Mouse (Mus musculus) megakaryocyte, embryonic 14.5 days (primary cell): Measurements from ENCODE around the gene Setx. TPM values are rescaled to one million over a fixed set of nuclear protein-coding genes. Genes with fewer than 3 reads are reported as not detected.
"Not testable (repeated sequence)": the region's sequence is repeated elsewhere in the genome, so short reads cannot be mapped to it uniquely, and the experiment has no call there.

ENCODE experiments used
- H3K27me3 ChIP-seq: replicated peaks from 2 replicates; pipeline ENCODE3; 2012; ENCODE audit warnings: inconsistent platforms
- H3K36me3 ChIP-seq: replicated peaks from 2 replicates; pipeline ENCODE3; 2012; ENCODE audit warnings: low read length, inconsistent platforms, mixed read lengths
- H3K4me1 ChIP-seq: 2 replicates; pipeline ENCODE4 v1.6.1; 2012; ENCODE audit warnings: inconsistent platforms
- H3K4me3 ChIP-seq: replicated peaks from 2 replicates; pipeline ENCODE3; 2012; ENCODE audit warnings: moderate library complexity, mild to moderate bottlenecking, inconsistent platforms
- H3K9me3 ChIP-seq: 2 replicates; pipeline ENCODE4 v1.6.1; 2012; ENCODE audit warnings: inconsistent platforms
- FLI1 ChIP-seq: IDR thresholded peaks from 2 replicates; pipeline ENCODE4 v1.6.1; 2012; ENCODE audit warnings: low read length, inconsistent platforms, mixed read lengths
- GATA1 ChIP-seq: IDR thresholded peaks from 3 replicates; pipeline ENCODE4 v1.6.1; 2012; ENCODE audit warnings: mixed read lengths, low read length, inconsistent platforms, borderline replicate concordance
- polyA plus RNA-seq: library from polyadenylated mRNA; stranded (reverse); fragments of >175 nt; gene quantifications from 2 replicates; pipeline ENCODE4 v1.2.3, GENCODE M21; 2012; ENCODE audit warnings: low replicate concordance; ENCODE audit not compliant: insufficient read depth

Setx gene
- polyA plus RNA-seq: 1.4 and 1.6 TPM in 2 replicates

DNA sequence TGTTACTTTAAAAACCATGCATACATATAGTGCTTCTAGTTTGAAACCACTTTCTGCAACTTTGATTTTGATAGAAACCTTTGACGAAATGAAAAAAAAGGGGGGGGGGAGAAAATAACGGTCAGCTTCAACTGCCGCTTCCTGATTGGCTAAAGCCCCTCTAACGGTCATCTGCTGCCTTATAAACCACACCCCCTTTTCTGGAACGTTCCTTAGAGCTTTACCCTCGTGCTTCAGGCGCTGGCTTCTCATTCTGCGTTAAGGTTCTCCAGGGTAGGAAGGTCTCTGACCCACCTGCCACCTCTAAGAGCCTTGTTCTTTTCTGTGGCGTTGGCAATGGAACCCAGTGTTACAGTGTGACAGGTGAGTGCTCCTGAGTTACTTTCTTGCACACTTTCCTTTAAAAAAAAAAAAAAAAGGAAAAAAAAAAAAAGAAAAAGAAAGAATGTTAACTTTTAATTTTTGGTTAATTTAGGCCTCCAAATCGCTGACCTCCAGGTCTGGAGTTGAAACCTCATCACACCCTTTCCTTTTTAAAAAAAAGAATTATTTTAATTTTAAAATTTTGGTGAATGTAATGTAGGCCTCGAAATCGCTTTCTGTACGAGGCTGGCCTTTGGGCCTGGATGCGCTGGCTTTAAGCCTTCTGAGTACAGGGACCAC lies at the start of gene Setx:
Gene Setx, plus strand, starts transcription at position 275 of the 663 bp plus-strand sequence.
- H3K4me1 ChIP-seq: peaks cover 47% of the 10 kb centered on the region
- TF ChIP-seq GATA1 (no peak), FLI1 (no peak)
- H3K36me3 ChIP-seq: peaks cover 20% of the 10 kb centered on the region

GRCm38 (mm10) chr2:29074676-29075075 lies 49.3 kb upstream of the Setx start:
- TF ChIP-seq GATA1 (no peak), FLI1 (no peak)
- H3K36me3 ChIP-seq: peaks cover 95% of the 10 kb centered on the region
- no peaks in the 10 kb centered on the region for H3K9me3 ChIP-seq
- H3K4me1 ChIP-seq: no peaks in the 10 kb centered on the region
- H3K4me3 ChIP-seq: no peak overlapping the region
- no peaks in the 10 kb centered on the region for H3K27me3 ChIP-seq

More for the DNA sequence above, at the start of gene Setx:
- no peaks in the 10 kb centered on the region for H3K27me3 ChIP-seq
- H3K9me3 ChIP-seq: no peaks in the 10 kb centered on the region
- peak within 1 kb of the TSS; percentile 98 for H3K4me3 ChIP-seq

GRCm38 (mm10) chr2:29075331-29076070 lies 48.5 kb upstream of the Setx start:
- peaks cover 95% of the 10 kb centered on the region for H3K36me3 ChIP-seq
- H3K9me3 ChIP-seq: no peaks in the 10 kb centered on the region
- H3K27me3 ChIP-seq: no peaks in the 10 kb centered on the region
- H3K4me1 ChIP-seq: no peaks in the 10 kb centered on the region
- TF ChIP-seq FLI1: no peak
- no peak for TF ChIP-seq GATA1
- no peak overlapping the region for H3K4me3 ChIP-seq

DNA sequence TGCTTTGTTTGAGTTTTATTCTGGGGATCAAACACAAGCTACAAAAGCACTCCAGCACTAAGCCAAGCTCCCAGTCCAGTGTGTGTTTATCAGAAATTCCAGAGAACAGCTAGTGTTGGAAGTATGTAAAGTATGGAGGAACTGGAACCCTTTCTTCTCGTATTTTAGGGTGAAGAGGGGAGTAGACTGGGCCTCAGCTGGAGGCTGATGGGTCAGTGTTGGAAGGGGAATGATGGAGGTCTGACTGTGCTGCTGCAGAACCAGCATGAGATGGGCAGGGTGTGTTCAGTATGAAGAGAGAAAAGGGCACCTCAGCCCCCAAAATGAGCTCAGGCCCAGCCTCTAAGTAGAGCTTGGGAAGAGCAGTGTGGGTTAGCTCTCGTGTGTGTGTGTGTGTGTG lies 47.8 kb upstream of the Setx start:
- no peak for TF ChIP-seq GATA1
- TF ChIP-seq FLI1: no peak
- peaks cover 95% of the 10 kb centered on the region for H3K36me3 ChIP-seq
- no peaks in the 10 kb centered on the region for H3K27me3 ChIP-seq
- H3K4me1 ChIP-seq: no peaks in the 10 kb centered on the region
- H3K4me3 ChIP-seq: no peak overlapping the region
- H3K9me3 ChIP-seq: no peaks in the 10 kb centered on the region

- TF ChIP-seq GATA1 (no peak), FLI1 (no peak)
- no peaks in the 10 kb centered on the region for H3K9me3 ChIP-seq
- H3K4me3 ChIP-seq: no peak overlapping the region
- H3K4me1 ChIP-seq: no peaks in the 10 kb centered on the region
- H3K27me3 ChIP-seq: no peaks in the 10 kb centered on the region
- peaks cover 96% of the 10 kb centered on the region for H3K36me3 ChIP-seq
These were observed 42.0 kb upstream of the Setx start for GRCm38 (mm10) chr2:29081965-29082364.

DNA sequence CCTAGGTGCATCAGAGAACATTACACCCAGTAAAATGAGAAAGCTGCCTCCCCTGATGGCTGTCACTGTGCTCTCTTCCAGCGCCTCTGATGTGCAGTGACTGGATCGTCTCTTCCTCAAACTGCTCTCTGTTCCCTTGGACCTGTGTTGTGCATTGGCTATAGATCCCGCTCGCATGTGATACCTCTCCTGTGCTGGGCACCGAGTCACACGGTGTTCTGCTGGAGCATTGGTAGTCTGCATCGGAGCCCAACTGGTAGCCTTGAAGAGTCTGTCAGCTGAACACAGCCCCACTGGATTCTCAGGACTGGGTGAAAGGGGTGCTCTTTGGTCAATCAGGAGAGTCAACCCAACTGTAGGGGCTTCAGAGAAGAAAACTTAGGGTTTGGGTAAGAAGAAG lies 38.0 kb upstream of the Setx start:
- Histone ChIP-seq H3K36me3 (peaks cover 67% of the 10 kb centered on the region), H3K9me3 (peaks cover 4% of the 10 kb centered on the region; the same call in 1 of the 2 replicates), H3K27me3 (no peaks in the 10 kb centered on the region), H3K4me3 (no peak overlapping the region), H3K4me1 (no peaks in the 10 kb centered on the region)
- TF ChIP-seq FLI1 (no peak), GATA1 (no peak)

DNA sequence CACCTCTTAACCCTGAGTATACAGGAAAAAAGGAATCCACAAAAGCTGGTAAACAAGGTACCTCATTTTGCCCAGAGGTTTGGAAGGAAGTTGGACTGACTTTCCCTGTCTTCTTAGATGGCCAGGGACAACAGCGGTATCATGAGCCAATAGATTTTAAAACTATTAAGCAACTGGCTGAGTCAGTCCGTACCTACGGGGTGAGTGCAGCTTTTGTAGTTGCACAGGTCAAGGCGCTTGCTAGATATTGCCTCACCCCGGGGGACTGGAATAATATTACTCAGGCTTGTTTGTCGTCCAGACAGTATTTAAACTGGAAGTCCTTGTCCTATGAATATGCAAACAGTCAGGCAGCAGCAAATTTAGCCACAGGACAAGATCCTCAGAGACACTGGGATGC lies 34.7 kb upstream of the Setx start:
- H3K36me3 ChIP-seq: peaks cover 35% of the 10 kb centered on the region
- not testable (repeated sequence) for H3K4me3 ChIP-seq, H3K4me1 ChIP-seq, H3K27me3 ChIP-seq, H3K9me3 ChIP-seq

GRCm38 (mm10) chr2:29095674-29096073 lies 28.3 kb upstream of the Setx start:
- Histone ChIP-seq H3K27me3 (peaks cover 2% of the 10 kb centered on the region), H3K9me3 (peaks cover 2% of the 10 kb centered on the region; the same call in 1 of the 2 replicates), H3K36me3 (no peaks in the 10 kb centered on the region), H3K4me1 (peaks cover 8% of the 10 kb centered on the region), H3K4me3 (no peak overlapping the region)
- no peak for TF ChIP-seq FLI1
- no peak for TF ChIP-seq GATA1

- H3K27me3 ChIP-seq: peaks cover 2% of the 10 kb centered on the region
- no peak for TF ChIP-seq GATA1
- TF ChIP-seq FLI1: no peak
- no peaks in the 10 kb centered on the region for H3K36me3 ChIP-seq
- H3K9me3 ChIP-seq: no peaks in the 10 kb centered on the region
- H3K4me1 ChIP-seq: peaks cover 15% of the 10 kb centered on the region
- H3K4me3 ChIP-seq: no peak overlapping the region
These were observed 27.2 kb upstream of the Setx start for GRCm38 (mm10) chr2:29096751-29097150.

DNA sequence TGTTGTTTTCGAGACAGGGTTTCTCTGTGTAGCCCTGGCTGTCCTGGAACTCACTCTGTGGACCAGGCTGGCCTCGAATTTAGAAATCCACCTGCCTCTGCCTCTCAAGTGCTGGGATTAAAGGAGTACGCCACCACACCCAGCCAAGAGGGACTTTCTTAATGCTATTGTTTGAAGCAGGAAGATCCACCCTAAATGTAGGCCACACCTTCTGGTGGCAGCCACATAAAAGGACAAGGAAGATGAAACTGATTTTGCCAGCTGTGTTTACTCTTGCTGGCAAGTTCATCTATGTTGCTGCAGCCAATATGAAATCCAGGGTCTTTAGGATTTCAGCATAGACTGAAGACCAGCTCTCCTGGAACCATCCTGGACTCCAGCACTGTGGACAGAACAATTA lies 26.5 kb upstream of the Setx start:
- no peaks in the 10 kb centered on the region for H3K9me3 ChIP-seq
- peaks cover 2% of the 10 kb centered on the region for H3K27me3 ChIP-seq
- H3K4me3 ChIP-seq: no peak overlapping the region
- TF ChIP-seq FLI1: no peak
- TF ChIP-seq GATA1: no peak
- peaks cover 16% of the 10 kb centered on the region for H3K4me1 ChIP-seq
- no peaks in the 10 kb centered on the region for H3K36me3 ChIP-seq

GRCm38 (mm10) chr2:29097955-29098354 lies 26.0 kb upstream of the Setx start:
- not testable (repeated sequence) for H3K27me3 ChIP-seq, H3K36me3 ChIP-seq, H3K4me3 ChIP-seq, H3K9me3 ChIP-seq
- peaks cover 21% of the 10 kb centered on the region for H3K4me1 ChIP-seq
